In the genomic region with DNA sequence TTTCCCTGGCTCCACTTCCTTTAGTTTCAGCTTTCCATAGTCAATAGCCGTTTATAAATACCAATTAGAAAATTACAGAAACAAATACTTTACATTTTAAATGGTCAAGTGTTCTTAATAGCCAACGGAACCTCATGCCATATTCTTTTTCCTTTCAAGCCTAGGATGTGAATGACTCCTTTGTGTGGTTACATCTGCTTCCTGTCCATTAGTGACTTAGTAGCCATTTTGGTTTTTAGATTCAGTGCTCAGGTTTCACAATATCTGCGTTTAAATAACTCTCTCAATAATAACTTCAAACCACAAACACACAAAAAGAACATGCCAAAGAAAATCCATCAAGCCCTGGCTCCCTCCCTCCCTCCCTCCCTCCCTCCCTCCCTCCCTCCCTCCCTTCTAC, we compare ENCODE assay signal across 30 mouse cellular contexts.
"Had no signal": no experiment of that assay in that cellular context is flagged by ENCODE, and none has a peak within 500 bp of the region (broad histone marks: within the 10 kb centered on the region; RNA-seq: fewer than 3 reads in every experiment).

No protein-coding gene starts in this region.

- H3K4me3 ChIP-seq: limb, embryonic 10.5 days; limb, embryonic 12.5 days; limb, embryonic 13.5 days; limb, embryonic 15.5 days; liver, embryonic 12.5 days; liver, embryonic 13.5 days; liver, embryonic 15.5 days; lung, embryonic 15.5 days; megakaryocyte, embryonic 14.5 days; midbrain, embryonic 10.5 days; midbrain, embryonic 12.5 days; midbrain, embryonic 13.5 days; midbrain, embryonic 15.5 days; myocyte had no signal

- H3K4me2 ChIP-seq: limb, embryonic 12.5 days; limb, embryonic 13.5 days; limb, embryonic 15.5 days; liver, embryonic 11.5 days; liver, embryonic 12.5 days; liver, embryonic 13.5 days; liver, embryonic 15.5 days; lung, embryonic 14.5 days; lung, embryonic 15.5 days; midbrain, embryonic 11.5 days; midbrain, embryonic 12.5 days; midbrain, embryonic 13.5 days; midbrain, embryonic 15.5 days had no signal

- ATAC-seq: liver, embryonic 12.5 days; liver, postnatal 0 days; lung, postnatal 0 days had no signal

- DNase-seq: left cerebral cortex, postnatal 4 days; liver; liver, embryonic 13.5 days; liver, postnatal 0 days; lung, adult 18-20 months; lung, adult 2 months; lung, embryonic 14.5 days; lung, postnatal 10 days; lung, postnatal 14 days; lung, postnatal 36 days; lung, postnatal 4 days; midbrain, embryonic 14.5 days had no signal

- H3K27ac ChIP-seq: limb, embryonic 10.5 days; limb, embryonic 12.5 days; limb, embryonic 13.5 days; limb, embryonic 15.5 days; liver, embryonic 12.5 days; liver, embryonic 13.5 days; liver, embryonic 14.5 days; liver, embryonic 15.5 days; lung, embryonic 15.5 days; macrophage; midbrain, embryonic 10.5 days; midbrain, embryonic 12.5 days; midbrain, embryonic 13.5 days; midbrain, embryonic 15.5 days had no signal

- H3K9me3 ChIP-seq: limb, embryonic 10.5 days; limb, embryonic 12.5 days; limb, embryonic 13.5 days; limb, embryonic 15.5 days; liver, embryonic 12.5 days; liver, embryonic 13.5 days; liver, embryonic 15.5 days; lung, embryonic 15.5 days; megakaryocyte, embryonic 14.5 days; midbrain, embryonic 10.5 days; midbrain, embryonic 12.5 days; midbrain, embryonic 13.5 days; midbrain, embryonic 15.5 days had no signal

- H3K36me3 ChIP-seq: limb, embryonic 10.5 days; limb, embryonic 12.5 days; limb, embryonic 13.5 days; limb, embryonic 15.5 days; liver, embryonic 12.5 days; liver, embryonic 13.5 days; liver, embryonic 15.5 days; lung, embryonic 15.5 days; midbrain, embryonic 10.5 days; midbrain, embryonic 12.5 days had no signal

- H3K9ac ChIP-seq: limb, embryonic 12.5 days; limb, embryonic 13.5 days; limb, embryonic 15.5 days; liver, embryonic 12.5 days; liver, embryonic 13.5 days; liver, embryonic 14.5 days; liver, embryonic 15.5 days; liver, postnatal 0 days; lung, embryonic 14.5 days; lung, embryonic 15.5 days; midbrain, embryonic 12.5 days; midbrain, embryonic 13.5 days; midbrain, embryonic 15.5 days had no signal

- H3K4me1 ChIP-seq: limb, embryonic 12.5 days; limb, embryonic 13.5 days; limb, embryonic 15.5 days; liver, embryonic 12.5 days; liver, embryonic 13.5 days; liver, embryonic 15.5 days; lung, embryonic 15.5 days; megakaryocyte, embryonic 14.5 days; midbrain, embryonic 10.5 days; midbrain, embryonic 12.5 days; midbrain, embryonic 15.5 days had no signal

- H3K27me3 ChIP-seq: limb, embryonic 12.5 days; limb, embryonic 13.5 days; limb, embryonic 15.5 days; liver, embryonic 12.5 days; liver, embryonic 13.5 days; liver, embryonic 15.5 days; lung, embryonic 15.5 days; megakaryocyte, embryonic 14.5 days; midbrain, embryonic 12.5 days; midbrain, embryonic 13.5 days; midbrain, embryonic 15.5 days had no signal
